Mouse (Mus musculus) erythroblast, adult 5-6 weeks (primary cell): ENCODE results near the gene Amotl1. TPM values are rescaled to one million over a fixed set of nuclear protein-coding genes. Genes with fewer than 3 reads are reported as not detected.

Source experiments
- ATAC-seq: replicated peaks from 2 replicates; pipeline ENCODE4 v1.8.0; 2016; ENCODE audit warnings: moderate number of reproducible peaks, mild to moderate bottlenecking, moderate TSS enrichment, inconsistent platforms; ENCODE audit not compliant: poor library complexity, low FRiP score, severe bottlenecking
- total RNA-seq, 2 experiments: library from RNA; stranded (forward) in 1 of 2; stranded (reverse) in 1 of 2; fragments of 150-400 nt in 1 of 2; fragments of 200-764, 138-1000 nt in 1 of 2; gene quantifications; 2 replicates each; pipeline versions ENCODE4 v1.2.3 to v1.2.4; 2015 to 2017; ENCODE audit warnings: low replicate concordance in 2 of 2

The Amotl1 gene
- total RNA-seq, 2 experiments from 2014 or later = not detected

DNA sequence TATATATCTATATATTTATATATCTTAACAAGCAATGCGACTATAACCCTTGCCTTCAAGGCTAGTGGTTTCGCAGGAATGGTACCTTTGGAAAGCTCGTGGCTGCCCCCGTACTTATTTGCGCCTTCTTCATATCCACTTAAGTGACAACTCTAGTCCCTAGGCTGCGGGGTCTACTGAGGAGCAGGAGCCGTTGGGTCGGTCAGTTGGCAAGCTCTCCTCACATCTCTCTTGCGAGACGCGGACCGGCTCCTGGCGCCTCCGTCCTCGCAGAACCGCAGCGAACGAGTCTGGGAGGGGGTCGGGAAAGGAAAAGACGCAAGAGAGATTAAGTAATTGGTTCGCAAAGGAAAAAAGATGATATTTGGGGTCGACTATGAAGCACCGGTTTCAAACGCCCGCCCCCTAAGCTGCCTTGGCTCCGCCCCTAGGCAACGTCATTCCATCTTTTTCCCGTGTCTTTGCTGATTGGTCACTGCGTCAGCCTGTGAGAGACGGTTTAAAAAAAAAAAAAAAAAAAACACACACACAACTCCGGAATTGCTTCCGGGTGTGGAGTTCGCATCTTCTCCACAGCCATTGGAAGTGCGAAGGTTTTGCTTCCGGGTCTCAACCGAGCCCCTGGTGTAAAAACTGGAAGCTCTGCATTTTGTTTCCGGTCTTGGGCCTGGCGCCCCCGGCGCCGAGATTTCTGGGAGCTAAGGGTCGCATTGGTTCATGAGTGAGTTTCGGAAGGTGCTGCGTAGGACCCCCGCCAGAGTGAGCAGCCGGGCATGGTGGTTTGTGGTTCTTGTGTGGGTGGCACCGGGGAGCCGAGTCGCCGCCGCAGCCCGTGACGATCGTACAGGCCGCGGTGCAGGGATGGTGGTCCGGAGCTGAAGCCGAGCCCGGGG, 144.6 kb downstream of the Amotl1 start, which contains the start of the genes Kdm4d and Cwc15:
Gene Kdm4d (minus strand): TSS at position 460 of the 893 bp plus-strand sequence.
Gene Cwc15 (plus strand): TSS at position 595 of the 893 bp plus-strand sequence.
- ATAC-seq = peak; percentile 98

DNA sequence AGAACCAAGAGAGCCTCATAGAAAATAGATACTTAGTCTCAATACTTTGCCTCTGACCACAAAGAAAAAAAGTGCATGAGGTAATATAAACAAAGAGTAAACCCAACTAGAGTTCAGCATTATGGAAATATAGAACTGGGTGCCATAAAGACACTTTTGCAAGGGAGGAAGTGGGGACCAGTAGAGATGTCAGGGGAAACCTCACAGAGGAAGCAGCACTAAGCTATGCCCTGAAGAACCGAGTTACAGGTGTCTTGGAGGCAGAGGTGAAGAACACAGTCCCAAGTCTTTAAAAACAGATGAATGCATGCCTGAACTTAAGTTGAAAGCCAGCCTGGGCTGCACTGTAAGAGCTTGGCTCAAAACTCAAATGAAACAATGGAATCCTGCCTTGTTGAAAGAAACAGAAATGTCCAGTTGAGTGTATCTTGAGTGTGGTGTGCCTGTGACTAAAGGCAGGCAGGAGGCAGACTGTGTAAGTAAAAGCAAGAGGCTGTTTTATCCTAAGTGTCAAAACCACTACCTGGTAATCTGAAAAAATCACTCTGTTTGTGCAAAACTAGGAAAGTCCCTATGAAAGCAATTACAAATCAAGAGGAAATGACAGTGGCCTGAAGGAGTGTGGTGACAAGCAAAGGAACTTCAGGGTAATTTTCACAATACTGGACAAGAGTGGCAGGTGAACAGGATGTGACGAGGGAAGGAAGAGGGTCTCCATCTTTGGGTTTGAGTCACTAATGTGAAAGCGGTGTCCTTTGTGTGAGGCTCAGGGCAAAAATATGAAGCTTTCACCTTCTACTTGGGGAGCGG, 145.8 kb downstream of the Amotl1 start:
- ATAC-seq = no peak

Other genes starting within 250 kb of the Amotl1 start
- not detected in 2 replicates for gene Kdm4d, start 144.6 kb downstream of the Amotl1 start, total RNA-seq (2015; ENCODE audit: low replicate concordance)
- gene Kdm4d, start 144.6 kb downstream of the Amotl1 start, total RNA-seq (2017; ENCODE audit: low replicate concordance) = not detected in 2 replicates
- 41.5 and 66.5 TPM in 2 replicates for gene Cwc15, start 144.4 kb downstream of the Amotl1 start, total RNA-seq (2015; ENCODE audit: low replicate concordance)
- gene Cwc15, start 144.4 kb downstream of the Amotl1 start, total RNA-seq (2017; ENCODE audit: low replicate concordance) = 104 and 108 TPM in 2 replicates
- gene Piwil4, start 95.7 kb upstream of the Amotl1 start, total RNA-seq (2015; ENCODE audit: low replicate concordance) = not detected in 2 replicates
- gene Piwil4, start 95.7 kb upstream of the Amotl1 start, total RNA-seq (2017; ENCODE audit: low replicate concordance) = not detected in 2 replicates
- gene Fut4, start 107.3 kb upstream of the Amotl1 start, total RNA-seq (2015; ENCODE audit: low replicate concordance) = 2.3 and 3.7 TPM in 2 replicates
- 1.4 and 2.1 TPM in 2 replicates for gene Fut4, start 107.3 kb upstream of the Amotl1 start, total RNA-seq (2017; ENCODE audit: low replicate concordance)
- not detected in 2 replicates for gene 1700012B09Rik, start 126.0 kb upstream of the Amotl1 start, total RNA-seq (2015; ENCODE audit: low replicate concordance)
- not detected in 2 replicates for gene 1700012B09Rik, start 126.0 kb upstream of the Amotl1 start, total RNA-seq (2017; ENCODE audit: low replicate concordance)
- 22.3 and 27.8 TPM in 2 replicates for gene Mre11a, start 139.6 kb upstream of the Amotl1 start, total RNA-seq (2015; ENCODE audit: low replicate concordance)
- 15.0 and 19.0 TPM in 2 replicates for gene Mre11a, start 139.6 kb upstream of the Amotl1 start, total RNA-seq (2017; ENCODE audit: low replicate concordance)
- gene Ankrd49, start 139.8 kb upstream of the Amotl1 start, total RNA-seq (2015; ENCODE audit: low replicate concordance) = 5.9 and 21.3 TPM in 2 replicates
- 13.6 and 18.0 TPM in 2 replicates for gene Ankrd49, start 139.8 kb upstream of the Amotl1 start, total RNA-seq (2017; ENCODE audit: low replicate concordance)
- not detected in 2 replicates for gene Gpr83, start 215.2 kb upstream of the Amotl1 start, total RNA-seq (2015; ENCODE audit: low replicate concordance)
- gene Gpr83, start 215.2 kb upstream of the Amotl1 start, total RNA-seq (2017; ENCODE audit: low replicate concordance) = 0.28 TPM in 1 of 2 replicates, not detected in the other